Mouse (Mus musculus) adrenal gland (tissue): ENCODE results near the gene Osbp.
"Not testable (repeated sequence)": the region's sequence is repeated elsewhere in the genome, so short reads cannot be mapped to it uniquely, and the experiment has no call there.

Experiments used
- intact Hi-C: fragments of 180-260 bp; cut with DNase I; formaldehyde crosslinking; loops from one replicate; pipeline ENCODE4 v1.15.1; 2025

The Osbp gene

GRCm38 (mm10) chr19:11984614-11985013 lies 18.9 kb downstream of the Osbp start:
- intact Hi-C loops: not testable (repeated sequence)

GRCm38 (mm10) chr19:11987841-11988240 lies 22.1 kb downstream of the Osbp start:
- intact Hi-C loops: no loop called here

- intact Hi-C loops: no loop called here
Observed at GRCm38 (mm10) chr19:11989334-11989733, 23.6 kb downstream of the Osbp start.

- intact Hi-C loops: loop anchor here (10.0 kb wide), 1 partner anchor 67 kb away; no protein-coding TSS in a partner anchor
Observed at GRCm38 (mm10) chr19:11992034-11992433, 26.3 kb downstream of the Osbp start.

- intact Hi-C loops: loop anchor here (10.0 kb wide), 1 partner anchor 68 kb away; no protein-coding TSS in a partner anchor
Observed at GRCm38 (mm10) chr19:11992441-11993029, 26.8 kb downstream of the Osbp start.

GRCm38 (mm10) chr19:11994703-11995431 lies 29.1 kb downstream of the Osbp start:
- intact Hi-C loops: loop anchor here (10.0 kb wide), 1 partner anchor 70 kb away; no protein-coding TSS in a partner anchor

GRCm38 (mm10) chr19:11995722-11996448 lies 30.1 kb downstream of the Osbp start:
- intact Hi-C loops: loop anchor here (10.0 kb wide), 1 partner anchor 71 kb away; no protein-coding TSS in a partner anchor

GRCm38 (mm10) chr19:12001686-12002085 lies 35.9 kb downstream of the Osbp start:
- intact Hi-C loops: no loop called here

GRCm38 (mm10) chr19:12002125-12002524 lies 36.4 kb downstream of the Osbp start:
- intact Hi-C loops: no loop called here

- intact Hi-C loops: no loop called here
Observed at GRCm38 (mm10) chr19:12002791-12003190, 37.0 kb downstream of the Osbp start.

GRCm38 (mm10) chr19:12003568-12003967 lies 37.8 kb downstream of the Osbp start:
- intact Hi-C loops: no loop called here

- intact Hi-C loops: loop anchor here (5.0 kb wide), 2 partner anchors 37 to 227 kb away; partner anchors contain the start of gene Osbp
Observed at GRCm38 (mm10) chr19:12004216-12005008, 38.7 kb downstream of the Osbp start.

- intact Hi-C loops: loop anchor here (5.0 kb wide), 2 partner anchors 38 to 228 kb away; partner anchors contain the start of gene Osbp
Observed at GRCm38 (mm10) chr19:12005376-12006360, 39.9 kb downstream of the Osbp start.

GRCm38 (mm10) chr19:12006361-12006947 lies 40.7 kb downstream of the Osbp start:
- intact Hi-C loops: loop anchor here (5.0 kb wide), 2 partner anchors 39 to 229 kb away; partner anchors contain the start of gene Osbp

GRCm38 (mm10) chr19:12007105-12007931 lies 41.6 kb downstream of the Osbp start:
- intact Hi-C loops: loop anchor here (5.0 kb wide), 2 partner anchors 40 to 230 kb away; partner anchors contain the start of gene Osbp

GRCm38 (mm10) chr19:12008410-12009380 lies 43.0 kb downstream of the Osbp start:
- intact Hi-C loops: loop anchor here (5.0 kb wide), 2 partner anchors 41 to 231 kb away; partner anchors contain the start of gene Osbp
